Mouse (Mus musculus) MEL (cell line): ENCODE measurements around the gene Pemt. TPM values are rescaled to one million over a fixed set of nuclear protein-coding genes. Genes with fewer than 3 reads are reported as not detected.

Experiments
- DNase-seq: peaks from one replicate; pipeline ENCODE4 v3.0.0; 2011; ENCODE audit warnings: low read depth, low spot score
- H3K27ac ChIP-seq: 2 replicates; pipeline ENCODE4 v1.5.1; 2012; ENCODE audit warnings: low read depth, mild to moderate bottlenecking, control low read depth, low read length, moderate library complexity; ENCODE audit not compliant: control insufficient read depth
- H3K27me3 ChIP-seq, 2 experiments: fragments of 150-350 bp in 1 of 2; sonication (generic) in 1 of 2; 2 replicates each; pipeline ENCODE4 v1.6.1; 2012; ENCODE audit warnings: low read length in 2 of 2, mild to moderate bottlenecking in 2 of 2, improper control_type of control experiment in 1 of 2, moderate library complexity in 1 of 2; ENCODE audit not compliant: insufficient read depth in 2 of 2, control insufficient read depth in 1 of 2
- H3K36me3 ChIP-seq, 2 experiments: 2 replicates each; pipeline ENCODE4 v1.6.1; 2012 to 2014; ENCODE audit warnings: low read length in 2 of 2, improper control_type of control experiment in 1 of 2, inconsistent platforms in 1 of 2, mild to moderate bottlenecking in 1 of 2; ENCODE audit not compliant: insufficient read depth in 2 of 2, control insufficient read depth in 1 of 2
- H3K4me1 ChIP-seq, 2 experiments: fragments of 150-350 bp in 1 of 2; sonication (generic) in 1 of 2; 2 replicates each; pipeline ENCODE4 v1.6.1; 2012; ENCODE audit warnings: low read length in 2 of 2, improper control_type of control experiment in 1 of 2, mild to moderate bottlenecking in 1 of 2; ENCODE audit not compliant: insufficient read depth in 2 of 2, control insufficient read depth in 1 of 2
- H3K4me3 ChIP-seq, 2 experiments: fragments of 150-350 bp in 1 of 2; sonication (generic) in 1 of 2; 2 replicates each; pipeline ENCODE4 v1.5.1; 2012; ENCODE audit warnings: low read depth in 2 of 2, low read length in 2 of 2, mild to moderate bottlenecking in 2 of 2, moderate library complexity in 2 of 2, control low read depth in 1 of 2, improper control_type of control experiment in 1 of 2; ENCODE audit not compliant: control insufficient read depth in 1 of 2, insufficient read depth in 1 of 2
- H3K79me2 ChIP-seq: 2 replicates; pipeline ENCODE4 v1.6.1; 2012; ENCODE audit warnings: mild to moderate bottlenecking, low read length, moderate library complexity; ENCODE audit not compliant: control insufficient read depth, poor library complexity, insufficient read depth
- H3K9ac ChIP-seq: 2 replicates; pipeline ENCODE4 v1.6.1; 2012; ENCODE audit warnings: low read depth, mild to moderate bottlenecking, control low read depth, low read length, moderate library complexity; ENCODE audit not compliant: control insufficient read depth, poor library complexity, severe bottlenecking
- H3K9me3 ChIP-seq: fragments of 150-350 bp; sonication (generic); replicated peaks from 2 replicates; pipeline ENCODE4 v1.6.1; 2012; ENCODE audit warnings: mild to moderate bottlenecking, low read length, improper control_type of control experiment, moderate library complexity; ENCODE audit not compliant: insufficient read depth
- BHLHE40 ChIP-seq: IDR thresholded peaks from 2 replicates; pipeline ENCODE4 v1.6.1; 2012; ENCODE audit warnings: low read depth, mild to moderate bottlenecking, inconsistent platforms, low read length, improper control_type of control experiment, borderline replicate concordance
- CHD1 ChIP-seq: IDR thresholded peaks from 2 replicates; pipeline ENCODE4 v1.6.1; 2012; ENCODE audit warnings: low read depth, mild to moderate bottlenecking, inconsistent platforms, low read length, improper control_type of control experiment
- CTCF ChIP-seq, 3 experiments: IDR thresholded peaks in 2 of 3; conservative IDR thresholded peaks in 1 of 3; 2 replicates each; pipeline ENCODE4 v1.5.1; 2011 to 2012; ENCODE audit warnings: low read length in 3 of 3, low read depth in 2 of 3, mild to moderate bottlenecking in 2 of 3, improper control_type of control experiment in 1 of 3, inconsistent platforms in 1 of 3, mixed read lengths in 1 of 3, moderate library complexity in 1 of 3; ENCODE audit not compliant: control insufficient read depth in 1 of 3, insufficient read depth in 1 of 3, poor library complexity in 1 of 3, severe bottlenecking in 1 of 3
- E2F4 ChIP-seq: IDR thresholded peaks from 2 replicates; pipeline ENCODE4 v1.6.1; 2011; ENCODE audit warnings: low read depth, low read length, improper control_type of control experiment, borderline replicate concordance
- GATA1 ChIP-seq: IDR thresholded peaks from 2 replicates; pipeline ENCODE4 v1.6.1; 2011; ENCODE audit warnings: low read depth, low read length, improper control_type of control experiment
- HCFC1 ChIP-seq: IDR thresholded peaks from 2 replicates; pipeline ENCODE4 v1.6.1; 2012; ENCODE audit warnings: low read depth, mild to moderate bottlenecking, inconsistent platforms, low read length, improper control_type of control experiment, moderate library complexity
- JUND ChIP-seq: IDR thresholded peaks from 2 replicates; pipeline ENCODE4 v1.6.1; 2011; ENCODE audit warnings: low read depth, mild to moderate bottlenecking, improper control_type of control experiment, low read length
- KAT2A ChIP-seq: conservative IDR thresholded peaks from 2 replicates; pipeline ENCODE4 v1.6.1; 2012; ENCODE audit warnings: low read depth, low read length, improper control_type of control experiment, inconsistent platforms
- MAFK ChIP-seq: IDR thresholded peaks from 2 replicates; pipeline ENCODE4 v1.6.1; 2011; ENCODE audit warnings: low read depth, mild to moderate bottlenecking, low read length, improper control_type of control experiment, borderline replicate concordance
- MAZ ChIP-seq: IDR thresholded peaks from 2 replicates; pipeline ENCODE4 v1.6.1; 2012; ENCODE audit warnings: low read depth, mild to moderate bottlenecking, inconsistent platforms, low read length, improper control_type of control experiment
- MEF2A ChIP-seq: IDR thresholded peaks from 2 replicates; pipeline ENCODE4 v1.6.1; 2014; ENCODE audit warnings: low read depth, mild to moderate bottlenecking, inconsistent platforms, low read length, improper control_type of control experiment; ENCODE audit not compliant: poor library complexity, insufficient replicate concordance, severe bottlenecking; ENCODE audit errors: extremely low read depth
- MXI1 ChIP-seq: IDR thresholded peaks from 2 replicates; pipeline ENCODE4 v1.6.1; 2011; ENCODE audit warnings: mild to moderate bottlenecking, low read depth, low read length, improper control_type of control experiment
- MYC ChIP-seq: IDR thresholded peaks from 2 replicates; pipeline ENCODE4 v1.6.1; 2011; ENCODE audit warnings: low read depth, mild to moderate bottlenecking, low read length, improper control_type of control experiment, moderate library complexity
- NELFE ChIP-seq: IDR thresholded peaks from 2 replicates; pipeline ENCODE4 v1.6.1; 2011; ENCODE audit warnings: low read depth, low read length, improper control_type of control experiment
- POLR2A ChIP-seq, 2 experiments: IDR thresholded peaks; 2 replicates each; pipeline ENCODE4 v1.6.1; 2011 to 2012; ENCODE audit warnings: low read length in 2 of 2, mild to moderate bottlenecking in 2 of 2, control low read depth in 1 of 2, improper control_type of control experiment in 1 of 2, low read depth in 1 of 2, moderate library complexity in 1 of 2; ENCODE audit not compliant: control insufficient read depth in 1 of 2, insufficient read depth in 1 of 2, poor library complexity in 1 of 2
- POLR2AphosphoS2 ChIP-seq: IDR thresholded peaks from 2 replicates; pipeline ENCODE4 v1.6.1; 2011; ENCODE audit warnings: low read length, improper control_type of control experiment
- POLR2AphosphoS5 ChIP-seq: IDR thresholded peaks from 2 replicates; pipeline ENCODE4 v1.6.1; 2012; ENCODE audit warnings: low read depth, borderline replicate concordance, mild to moderate bottlenecking, inconsistent platforms, low read length, moderate library complexity, mixed read lengths
- RAD21 ChIP-seq: IDR thresholded peaks from 2 replicates; pipeline ENCODE4 v1.6.1; 2011; ENCODE audit warnings: mild to moderate bottlenecking, low read depth, low read length, improper control_type of control experiment
- SIN3A ChIP-seq: IDR thresholded peaks from 2 replicates; pipeline ENCODE4 v1.6.1; 2012; ENCODE audit warnings: low read length, improper control_type of control experiment, inconsistent platforms
- SMC3 ChIP-seq: IDR thresholded peaks from 2 replicates; pipeline ENCODE4 v1.6.1; 2011; ENCODE audit warnings: low read depth, low read length, improper control_type of control experiment
- TAL1 ChIP-seq: IDR thresholded peaks from 2 replicates; pipeline ENCODE4 v1.6.1; 2012; ENCODE audit warnings: mild to moderate bottlenecking, inconsistent platforms, low read length, moderate library complexity, mixed read lengths
- TBP ChIP-seq: IDR thresholded peaks from 2 replicates; pipeline ENCODE4 v1.8.0; 2011; ENCODE audit warnings: low read depth, low read length, improper control_type of control experiment
- ZC3H11A ChIP-seq: IDR thresholded peaks from 2 replicates; pipeline ENCODE4 v1.6.1; 2012; ENCODE audit warnings: low read depth, mild to moderate bottlenecking, inconsistent platforms, low read length, improper control_type of control experiment
- ZKSCAN1 ChIP-seq: IDR thresholded peaks from 2 replicates; pipeline ENCODE4 v1.6.1; 2012; ENCODE audit warnings: low read depth, mild to moderate bottlenecking, inconsistent platforms, low read length, improper control_type of control experiment, moderate library complexity
- ZNF384 ChIP-seq: IDR thresholded peaks from 2 replicates; pipeline ENCODE4 v1.6.1; 2012; ENCODE audit warnings: low read depth, mild to moderate bottlenecking, inconsistent platforms, low read length, improper control_type of control experiment
- polyA plus RNA-seq, 2 experiments: library from polyadenylated mRNA; stranded (reverse) in 1 of 2; unstranded in 1 of 2; fragments of >175 nt in 1 of 2; fragments of >200 nt in 1 of 2; gene quantifications; 2 replicates each; pipeline versions ENCODE4 v1.2.1 to v1.2.4; 2012; ENCODE audit warnings: low replicate concordance in 2 of 2, low read depth in 1 of 2; ENCODE audit not compliant: insufficient read length in 2 of 2, insufficient read depth in 1 of 2, missing spikeins in 1 of 2
- total RNA-seq: library from RNA; depleted of rRNA; stranded (reverse); fragments of 300-350 nt; gene quantifications from 2 replicates; pipeline ENCODE4 v1.2.3, GENCODE M21; 2012

Pemt gene
- total and polyA plus RNA-seq, 3 experiments = 26.1 to 27.9 TPM; not detected in 1

GRCm38 (mm10) chr11:59967765-59968164 lies 78.5 kb downstream of the Pemt start:
- Histone ChIP-seq H3K27me3 (no peaks in the 10 kb centered on the region), H3K36me3 (no peaks in the 10 kb centered on the region), H3K79me2 (no peaks in the 10 kb centered on the region), H3K4me1 (peaks cover 12 to 16% of the 10 kb centered on the region in 2 experiments), H3K27ac (no peak overlapping the region), H3K9me3 (no peaks in the 10 kb centered on the region), H3K4me3 (no peak overlapping the region)
- no peak for DNase-seq
- no peak for TF ChIP-seq KAT2A
- TF ChIP-seq E2F4 = no peak
- no peak for TF ChIP-seq HCFC1
- peak; percentile 100 for TF ChIP-seq ZKSCAN1
- TF ChIP-seq, all 39 proteins: peak for 1
- no peak overlapping the region for H3K9ac ChIP-seq

GRCm38 (mm10) chr11:59966102-59966483 lies 80.2 kb downstream of the Pemt start:
- Histone ChIP-seq H3K4me1 (peaks cover 12 to 19% of the 10 kb centered on the region in 2 experiments), H3K36me3 (peaks cover 0 to 2% of the 10 kb centered on the region in 2 experiments; a peak in 2 of 4 replicates)

GRCm38 (mm10) chr11:59965227-59966101 lies 80.8 kb downstream of the Pemt start:
- TF ChIP-seq SIN3A (0 out of 2 replicates have a peak, but pooled peaks have one; percentile 13), ZC3H11A (peak; percentile 50), MYC (0 out of 2 replicates have a peak, but pooled peaks have one; percentile 1), JUND (no peak), RAD21 (peak; percentile 50), TBP (no peak), TAL1 (no peak), CHD1 (no peak), GATA1 (no peak), MEF2A (no peak), BHLHE40 (no peak), MXI1 (no peak; the same call in none of the 2 replicates), SMC3 (peak; percentile 86), CTCF (IDR thresholded peaks at IDR 0.05 in 2 of 3, conservative IDR thresholded peaks at IDR 0.05 in 1 of 3; ENCODE audit: control insufficient read depth in 1 of 3, insufficient read depth in 1 of 3, low read depth in 2 of 3, low read length in 3 of 3, poor library complexity in 1 of 3, severe bottlenecking in 1 of 3) (peak; percentile 82 to 94 (median 87)), MAZ (0 out of 2 replicates have a peak, but pooled peaks have one; percentile 2), POLR2A (IDR thresholded peaks at IDR 0.05; ENCODE audit: control insufficient read depth in 1 of 2, insufficient read depth in 1 of 2, low read depth in 1 of 2, low read length in 2 of 2, poor library complexity in 1 of 2) (no peak), ZNF384 (peak; percentile 61; the same call in 1 of the 2 replicates)
- Histone ChIP-seq H3K36me3 (peaks cover 2 to 5% of the 10 kb centered on the region in 2 experiments; a peak in 3 of 4 replicates), H3K79me2 (no peaks in the 10 kb centered on the region), H3K9ac (peak overlapping the region; percentile 69), H3K4me3 (peak overlapping the region; percentile 64 to 96), H3K4me1 (peaks cover 18 to 23% of the 10 kb centered on the region in 2 experiments), H3K9me3 (no peaks in the 10 kb centered on the region), H3K27me3 (no peaks in the 10 kb centered on the region), H3K27ac (0 out of 2 replicates have a peak overlapping the region, but pooled peaks have one; percentile 3)
- DNase-seq = peak; percentile 77

More at GRCm38 (mm10) chr11:59966102-59966483, 80.2 kb downstream of the Pemt start:
- DNase-seq = no peak
- TF ChIP-seq POLR2AphosphoS2 (no peak), POLR2AphosphoS5 (no peak), CTCF (IDR thresholded peaks at IDR 0.05 in 2 of 3, conservative IDR thresholded peaks at IDR 0.05 in 1 of 3; ENCODE audit: control insufficient read depth in 1 of 3, insufficient read depth in 1 of 3, low read depth in 2 of 3, low read length in 3 of 3, poor library complexity in 1 of 3, severe bottlenecking in 1 of 3) (no peak), MAFK (no peak), NELFE (no peak)
- Histone ChIP-seq H3K9me3 (no peaks in the 10 kb centered on the region), H3K27ac (no peak overlapping the region), H3K9ac (no peak overlapping the region), H3K4me3 (no peak overlapping the region), H3K27me3 (no peaks in the 10 kb centered on the region), H3K79me2 (no peaks in the 10 kb centered on the region)
